Mouse (Mus musculus): ENCODE measurements around the gene Cemip.
A peak's percentile ranks its signal among the peaks of the same experiment; 100 is the strongest.

Cemip gene

GRCm38 (mm10) chr7:84090793-84091192 lies 4.5 kb upstream of the Cemip start:
- DNase-seq: no peak

- peak; percentile 48 to 59 for DNase-seq
These were observed 3.5 kb upstream of the Cemip start for GRCm38 (mm10) chr7:84089777-84090176.

DNA sequence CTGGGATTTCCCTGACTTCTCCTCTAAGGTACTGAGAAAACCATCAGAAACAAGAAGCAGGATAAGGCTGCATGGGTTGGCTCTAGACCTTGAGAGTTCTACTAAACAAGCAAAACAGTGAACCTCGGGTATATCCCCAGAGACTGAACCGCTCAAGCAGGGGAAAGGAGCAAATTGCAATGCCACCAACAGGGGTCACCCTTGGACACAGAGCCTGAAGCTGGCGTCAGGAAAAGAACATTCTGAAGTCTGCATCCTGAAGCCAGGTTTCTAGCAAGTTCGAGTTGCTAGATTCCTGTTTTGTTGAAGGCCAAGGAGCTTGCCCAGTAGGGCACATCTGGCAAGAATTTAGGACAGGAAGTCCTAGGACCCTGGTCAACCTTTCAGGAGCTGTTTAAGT lies 2.7 kb upstream of the Cemip start:
- DNase-seq: peak; percentile 84 to 92

GRCm38 (mm10) chr7:84088191-84088590 lies 1.9 kb upstream of the Cemip start:
- no peak for DNase-seq

- DNase-seq: peak; percentile 68 to 87
These were observed 1.0 kb downstream of the Cemip start for GRCm38 (mm10) chr7:84085049-84085945.

- no peak for DNase-seq
These were observed 8.9 kb downstream of the Cemip start for GRCm38 (mm10) chr7:84077257-84078013.

DNA sequence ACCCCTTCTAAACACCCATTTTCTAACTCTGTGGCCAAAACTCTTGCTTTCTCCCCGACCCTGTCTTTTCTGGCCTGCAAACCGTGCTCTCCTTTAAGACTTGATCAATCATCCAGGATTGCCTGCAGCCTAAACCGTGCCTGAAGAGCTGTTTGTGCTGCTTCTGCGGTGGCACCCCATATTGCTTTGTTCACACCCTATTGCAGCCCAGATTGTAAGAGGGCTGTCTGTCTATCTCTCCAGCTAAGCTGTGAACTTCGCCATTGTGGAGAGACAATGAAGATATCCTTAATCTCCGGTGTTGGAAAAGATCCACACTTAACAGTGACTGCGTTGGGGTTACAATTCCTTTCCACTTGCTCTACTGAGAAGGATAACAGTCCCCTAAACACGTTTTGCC lies 12.0 kb downstream of the Cemip start:
- DNase-seq: no peak

- DNase-seq: no peak
These were observed 12.4 kb downstream of the Cemip start for GRCm38 (mm10) chr7:84073856-84074255.

GRCm38 (mm10) chr7:84068931-84069330 lies 17.4 kb downstream of the Cemip start:
- no peak for DNase-seq

GRCm38 (mm10) chr7:84059799-84060198 lies 26.5 kb downstream of the Cemip start:
- no peak for DNase-seq

GRCm38 (mm10) chr7:84055961-84056629 lies 30.2 kb downstream of the Cemip start:
- peak; percentile 75 to 87 for DNase-seq

DNA sequence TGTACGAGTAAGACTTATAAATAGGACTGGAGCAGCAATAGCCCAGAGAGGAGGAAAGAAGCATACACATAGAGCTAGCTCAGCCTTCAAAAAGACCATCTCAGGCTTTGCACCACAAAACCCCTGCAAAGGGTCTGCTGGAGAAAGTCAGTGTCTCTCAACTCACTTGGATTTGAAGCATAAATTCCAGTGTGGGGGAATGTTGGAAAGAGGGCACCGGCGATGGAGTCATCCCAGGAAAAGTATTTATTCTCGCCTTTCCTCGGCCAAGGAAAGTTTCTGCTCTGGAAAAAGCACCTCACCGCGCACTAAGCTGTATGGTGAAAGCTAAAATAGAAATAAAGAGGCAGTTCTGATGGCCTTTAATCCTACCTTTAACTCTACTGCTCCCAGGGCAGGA lies 32.4 kb downstream of the Cemip start:
- DNase-seq: no peak

DNA sequence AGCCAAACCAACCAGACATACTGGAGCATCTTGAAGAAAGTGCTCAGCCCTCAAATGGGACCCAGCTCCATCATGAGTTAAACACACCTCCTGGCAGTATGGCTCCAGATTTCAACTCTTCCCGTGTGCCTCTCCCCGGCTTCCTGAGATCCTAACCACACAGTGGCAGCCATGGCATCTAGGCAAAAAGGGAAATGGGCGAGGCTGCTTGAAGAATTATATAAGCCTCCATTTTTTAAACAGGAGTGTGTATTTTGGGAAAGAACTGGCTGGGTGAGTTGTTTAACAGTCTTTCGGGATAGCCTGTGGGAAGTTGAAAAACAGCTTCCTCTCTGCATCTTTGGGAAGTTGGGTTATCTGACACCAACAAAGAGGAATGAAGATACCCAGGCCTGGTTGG lies 34.9 kb downstream of the Cemip start:
- no peak for DNase-seq

DNA sequence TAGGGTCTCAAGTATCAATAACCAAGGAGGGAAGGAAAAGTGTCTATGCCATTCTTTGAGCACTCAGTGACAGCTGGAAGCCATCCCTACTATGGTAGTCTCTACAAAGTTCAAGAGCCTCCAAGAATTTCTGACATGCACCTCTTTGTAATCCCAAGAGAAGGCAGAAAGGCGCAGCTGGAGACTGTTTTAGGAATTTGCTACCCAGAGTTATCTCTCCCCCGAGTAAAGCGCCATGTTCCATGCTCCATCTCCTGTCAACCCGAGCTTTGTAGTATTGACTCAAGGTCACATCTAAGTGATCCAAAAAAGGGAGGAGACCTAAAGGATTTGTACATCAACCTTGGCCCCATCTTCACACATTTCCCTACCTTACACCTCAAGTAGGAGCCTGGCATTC lies 40.8 kb downstream of the Cemip start:
- DNase-seq: no peak

DNA sequence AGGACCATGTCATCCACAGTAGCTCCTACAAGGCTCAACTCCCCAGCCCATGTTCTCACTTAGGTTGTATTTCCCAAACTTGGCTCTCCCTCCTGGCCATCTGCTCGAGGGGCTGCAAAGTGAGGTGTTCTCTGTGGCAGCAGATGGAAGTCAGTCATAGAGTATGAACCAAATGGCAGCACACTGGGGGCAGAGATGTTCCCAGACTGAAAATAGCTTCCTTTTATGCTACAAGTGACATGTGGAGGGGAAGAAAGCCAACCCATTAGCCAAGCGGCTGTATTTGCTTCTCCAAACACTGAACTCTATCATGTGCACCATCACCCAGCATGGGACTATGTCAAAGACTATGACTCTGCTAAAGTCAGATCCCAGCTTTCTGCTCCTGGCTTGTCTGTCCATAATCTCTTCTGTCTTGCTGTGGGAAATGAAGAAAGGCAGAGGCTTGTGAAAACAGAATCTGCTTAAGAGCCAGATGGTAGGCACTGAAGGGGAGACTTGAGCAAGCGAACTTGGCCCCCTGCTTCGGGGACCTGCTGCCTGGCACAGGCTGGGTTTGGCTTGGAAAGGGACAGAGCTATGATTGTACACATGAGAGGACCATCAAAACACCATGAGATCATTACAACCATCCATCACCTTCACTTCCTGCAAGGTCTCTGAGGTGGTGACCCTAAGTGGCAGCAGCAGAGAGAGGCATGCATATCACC lies 41.6 kb downstream of the Cemip start:
- DNase-seq: no peak

- DNase-seq: peak; percentile 72 to 83
These were observed 43.6 kb downstream of the Cemip start for GRCm38 (mm10) chr7:84042726-84043125.

DNA sequence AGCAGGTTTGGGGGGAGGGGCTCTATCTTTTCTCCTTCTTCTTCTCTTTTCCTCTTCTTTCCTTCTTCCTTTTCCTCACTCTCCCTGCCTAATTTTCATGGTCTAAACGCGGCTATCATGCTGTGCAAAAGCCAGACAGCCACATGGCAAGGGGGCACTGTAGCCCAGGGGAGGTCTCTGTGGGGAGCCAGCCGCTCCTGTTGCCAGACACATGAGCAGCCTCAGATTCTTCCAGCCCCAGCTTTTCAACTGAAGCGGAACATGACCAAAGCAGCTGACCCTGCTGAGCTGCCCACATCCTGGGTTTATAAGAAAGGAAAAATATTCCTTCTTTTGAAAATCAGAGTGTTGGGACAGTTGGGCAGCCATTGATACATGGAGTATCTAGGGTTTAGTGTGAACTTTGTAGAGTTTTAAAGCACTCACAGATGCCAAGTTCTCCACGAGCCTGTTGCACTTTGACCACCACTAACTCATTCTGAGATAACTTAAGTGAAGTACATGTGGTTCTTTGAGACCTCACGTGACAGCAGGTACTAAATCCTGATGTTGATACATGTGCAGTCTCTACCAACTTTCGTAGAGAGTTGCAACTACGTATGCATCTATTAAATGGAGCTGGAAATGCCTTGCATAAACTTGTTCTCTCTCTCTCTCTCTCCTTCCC lies 46.3 kb downstream of the Cemip start:
- DNase-seq: peak; percentile 57 to 70

DNA sequence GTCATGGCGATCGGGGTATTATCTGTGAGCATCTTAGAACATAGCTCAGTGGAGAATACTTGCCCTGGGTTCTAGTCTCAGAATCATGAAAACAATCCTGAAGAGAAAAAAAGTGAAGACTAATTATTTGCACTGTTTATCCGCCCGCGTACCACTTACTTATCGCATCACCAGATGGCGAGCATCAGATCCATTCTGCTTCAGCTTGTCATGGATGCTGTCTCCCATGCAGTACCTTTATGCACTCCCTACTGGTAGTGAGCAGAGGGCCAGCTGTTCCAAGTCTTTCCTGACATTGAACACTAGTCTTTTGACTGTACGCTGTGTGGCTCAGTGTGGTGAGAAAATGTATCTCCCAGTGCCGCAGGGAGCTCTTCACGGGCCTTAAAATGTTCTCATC lies 47.7 kb downstream of the Cemip start:
- DNase-seq: no peak

GRCm38 (mm10) chr7:84032831-84033230 lies 53.5 kb downstream of the Cemip start:
- no peak for DNase-seq

- no peak for DNase-seq
These were observed 57.1 kb downstream of the Cemip start for GRCm38 (mm10) chr7:84029120-84029771.

- no peak for DNase-seq
These were observed 57.9 kb downstream of the Cemip start for GRCm38 (mm10) chr7:84028368-84028767.

Measured in kidney, postnatal 36 days (tissue).